Mouse (Mus musculus) cerebellum, adult 2 months (tissue): ENCODE data around the gene Tmem178b. TPM values are rescaled to one million over a fixed set of nuclear protein-coding genes. Genes with fewer than 3 reads are reported as not detected.
A peak's percentile ranks its signal among the peaks of the same experiment; 100 is the strongest.

Source experiments
- DNase-seq, 2 experiments: peaks; one replicate each; pipeline ENCODE4 v3.0.0; 2021
- H3K27ac ChIP-seq: fragments of 200-500 bp; 2 replicates; pipeline ENCODE4 v1.5.1; 2012; ENCODE audit warnings: low read length, control low read depth, inconsistent platforms; ENCODE audit not compliant: insufficient read depth
- H3K27me3 ChIP-seq: fragments of 200-500 bp; 2 replicates; pipeline ENCODE4 v1.6.1; 2012; ENCODE audit warnings: inconsistent platforms, mild to moderate bottlenecking, low read length, moderate library complexity; ENCODE audit not compliant: control insufficient read depth, insufficient read depth
- H3K4me1 ChIP-seq: fragments of 200-500 bp; 2 replicates; pipeline ENCODE4 v1.6.1; 2011; ENCODE audit warnings: low read length; ENCODE audit not compliant: control insufficient read depth, insufficient read depth
- H3K4me3 ChIP-seq: fragments of 200-500 bp; replicated peaks from 2 replicates; pipeline ENCODE3; 2011; ENCODE audit warnings: mild to moderate bottlenecking, low read depth, low read length, control low read depth; ENCODE audit not compliant: insufficient read depth
- CTCF ChIP-seq: fragments of 200-500 bp; IDR thresholded peaks from 2 replicates; pipeline ENCODE4 v1.5.1; 2011; ENCODE audit warnings: low read depth, mild to moderate bottlenecking, control low read depth, low read length, moderate library complexity, borderline replicate concordance; ENCODE audit not compliant: insufficient read depth
- POLR2A ChIP-seq: fragments of 200-500 bp; IDR thresholded peaks from 2 replicates; pipeline ENCODE4 v1.6.1; 2011; ENCODE audit warnings: low read length, control low read depth, borderline replicate concordance; ENCODE audit not compliant: insufficient read depth
- WGBS: fragments of 180-500 bp; shearing (Covaris S2); methylation state at CpG from one replicate; pipeline ENCODE4 v1.1.7; 2018; 5-methylcytosine and 5-hydroxymethylcytosine counted together
- polyA plus RNA-seq: library from polyadenylated mRNA; depleted of rRNA; stranded (reverse); fragments of >200 nt; gene quantifications from 2 replicates; pipeline ENCODE4 v1.2.3, GENCODE M21; 2012

The Tmem178b gene
- polyA plus RNA-seq, 1 experiment = 72.3 TPM

DNA sequence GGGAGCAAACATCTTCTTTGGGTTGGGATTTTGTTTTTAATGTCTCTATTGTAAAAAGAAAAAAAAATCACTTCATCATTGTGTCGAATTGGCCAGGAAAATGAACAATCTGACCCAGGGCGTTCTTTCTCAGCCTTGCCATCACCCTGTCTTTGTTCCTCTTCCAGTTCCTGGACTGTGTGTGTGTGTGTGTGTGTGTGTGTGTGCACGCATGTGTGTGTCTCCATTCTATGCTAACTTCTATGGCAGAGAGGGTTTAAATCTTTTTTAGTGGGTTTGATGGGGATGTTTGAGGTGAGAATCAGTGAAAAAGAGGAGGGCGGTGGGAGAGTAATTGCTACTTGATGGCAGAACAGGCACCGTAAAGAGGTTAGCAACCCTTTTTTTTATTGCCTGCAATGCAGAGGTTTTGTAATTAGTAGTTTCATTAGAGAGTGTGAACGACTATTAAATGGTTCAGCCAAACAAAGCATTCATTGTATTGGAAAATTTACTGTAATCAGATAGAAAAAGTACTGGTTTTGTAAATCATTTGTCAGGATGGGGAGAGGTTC, 30.2 kb downstream of the Tmem178b start:
- Histone ChIP-seq H3K27me3 (no peaks in the 10 kb centered on the region), H3K27ac (no peak overlapping the region), H3K4me3 (no peak overlapping the region), H3K4me1 (no peaks in the 10 kb centered on the region)
- WGBS = 83% methylated on average over 6 of the region's 6 CpGs
- DNase-seq = no peak
- no peak for TF ChIP-seq POLR2A
- TF ChIP-seq CTCF = no peak

DNA sequence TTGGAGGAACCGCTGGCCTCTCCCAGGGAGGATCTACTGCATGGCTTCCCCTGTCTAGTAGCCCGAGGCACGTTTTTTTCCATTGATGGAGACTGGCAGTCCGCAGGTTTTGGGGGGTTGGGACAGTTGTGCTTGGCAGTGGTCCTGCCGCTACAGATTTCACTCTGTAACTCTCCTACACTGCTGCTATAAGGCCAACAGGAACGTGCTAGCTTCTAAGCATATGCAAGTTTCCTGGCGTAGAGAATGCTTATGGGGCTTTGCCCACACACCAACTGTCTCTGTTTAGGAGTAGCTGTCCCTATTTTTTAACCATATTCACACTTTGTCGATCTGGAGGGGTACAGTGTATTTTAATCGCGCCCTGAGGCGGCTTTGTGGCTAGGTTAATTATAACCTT, 30.8 kb downstream of the Tmem178b start:
- Histone ChIP-seq H3K4me1 (no peaks in the 10 kb centered on the region), H3K27ac (no peak overlapping the region), H3K4me3 (no peak overlapping the region), H3K27me3 (no peaks in the 10 kb centered on the region)
- no peak for TF ChIP-seq CTCF
- no peak for TF ChIP-seq POLR2A
- WGBS = 63% methylated on average over 11 of the region's 11 CpGs
- no peak for DNase-seq

- H3K27me3 ChIP-seq = no peaks in the 10 kb centered on the region
- no peak overlapping the region for H3K27ac ChIP-seq
- H3K4me3 ChIP-seq = no peak overlapping the region
- TF ChIP-seq CTCF (no peak), POLR2A (no peak)
- DNase-seq = peak in 1 of 2 experiments; percentile 19
- peaks cover 23% of the 10 kb centered on the region for H3K4me1 ChIP-seq
- 19% methylated on average over 8 of the region's 8 CpGs for WGBS
These were observed 41.9 kb downstream of the Tmem178b start for GRCm38 (mm10) chr6:39914956-39915355.

GRCm38 (mm10) chr6:39915636-39916281, 42.7 kb downstream of the Tmem178b start:
- Histone ChIP-seq H3K27me3 (no peaks in the 10 kb centered on the region), H3K4me3 (no peak overlapping the region), H3K4me1 (peaks cover 23% of the 10 kb centered on the region), H3K27ac (no peak overlapping the region)
- no peak for TF ChIP-seq CTCF
- no peak for TF ChIP-seq POLR2A
- DNase-seq = peak; percentile 28 to 52
- 28% methylated on average over 2 of the region's 2 CpGs for WGBS

- H3K27me3 ChIP-seq = no peaks in the 10 kb centered on the region
- no peak for TF ChIP-seq CTCF
- 71% methylated on average over 4 of the region's 4 CpGs for WGBS
- H3K4me3 ChIP-seq = no peak overlapping the region
- DNase-seq = no peak
- no peak overlapping the region for H3K27ac ChIP-seq
- peaks cover 23% of the 10 kb centered on the region for H3K4me1 ChIP-seq
These were observed 43.4 kb downstream of the Tmem178b start for GRCm38 (mm10) chr6:39916514-39916913.

GRCm38 (mm10) chr6:39917242-39917641, 44.2 kb downstream of the Tmem178b start:
- Histone ChIP-seq H3K4me3 (no peak overlapping the region), H3K27me3 (no peaks in the 10 kb centered on the region), H3K4me1 (peaks cover 23% of the 10 kb centered on the region), H3K27ac (no peak overlapping the region)
- DNase-seq = peak; percentile 4 to 24
- 70% methylated on average over 8 of the region's 8 CpGs for WGBS
- TF ChIP-seq POLR2A = no peak
- no peak for TF ChIP-seq CTCF

GRCm38 (mm10) chr6:39917729-39918128, 44.7 kb downstream of the Tmem178b start:
- peak in 1 of 2 experiments; percentile 2 for DNase-seq
- TF ChIP-seq POLR2A (no peak), CTCF (no peak)
- Histone ChIP-seq H3K27me3 (no peaks in the 10 kb centered on the region), H3K4me3 (no peak overlapping the region), H3K27ac (no peak overlapping the region), H3K4me1 (peaks cover 23% of the 10 kb centered on the region)
- 83% methylated on average over 6 of the region's 6 CpGs for WGBS

- TF ChIP-seq POLR2A = no peak
- no peak for TF ChIP-seq CTCF
- Histone ChIP-seq H3K27me3 (no peaks in the 10 kb centered on the region), H3K4me3 (no peak overlapping the region), H3K4me1 (peaks cover 23% of the 10 kb centered on the region), H3K27ac (no peak overlapping the region)
- 70% methylated on average over 6 of the region's 6 CpGs for WGBS
- no peak for DNase-seq
These were observed 46.1 kb downstream of the Tmem178b start for GRCm38 (mm10) chr6:39919011-39919709.
